Mouse (Mus musculus): ENCODE results near the gene Mapk6.

The Mapk6 gene

DNA sequence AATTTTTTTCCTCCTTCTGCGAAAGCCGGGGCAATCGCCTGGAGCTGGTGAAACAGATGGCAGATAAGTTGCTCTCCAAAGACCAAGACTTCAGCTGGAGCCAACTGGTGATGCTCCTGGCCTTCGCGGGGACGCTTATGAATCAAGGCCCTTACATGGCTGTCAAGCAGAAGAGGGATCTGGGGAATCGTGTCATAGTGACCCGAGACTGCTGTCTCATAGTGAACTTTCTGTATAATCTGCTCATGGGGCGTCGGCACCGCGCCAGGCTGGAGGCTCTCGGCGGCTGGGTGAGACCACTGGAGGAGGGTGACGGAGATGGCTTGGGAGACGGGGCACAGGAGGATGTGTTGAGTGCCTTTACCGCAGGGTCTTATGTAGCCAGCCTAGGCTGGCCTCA is 61.7 kb downstream of the Mapk6 start:
- in situ Hi-C loops (cut with MboI; ENCODE audit: low pct_unique_long_range_greater_than_20kb in 1 of 2, low sequenced_read_pairs in 2 of 2, unreplicated experiment in 1 of 2): no loop called here

DNA sequence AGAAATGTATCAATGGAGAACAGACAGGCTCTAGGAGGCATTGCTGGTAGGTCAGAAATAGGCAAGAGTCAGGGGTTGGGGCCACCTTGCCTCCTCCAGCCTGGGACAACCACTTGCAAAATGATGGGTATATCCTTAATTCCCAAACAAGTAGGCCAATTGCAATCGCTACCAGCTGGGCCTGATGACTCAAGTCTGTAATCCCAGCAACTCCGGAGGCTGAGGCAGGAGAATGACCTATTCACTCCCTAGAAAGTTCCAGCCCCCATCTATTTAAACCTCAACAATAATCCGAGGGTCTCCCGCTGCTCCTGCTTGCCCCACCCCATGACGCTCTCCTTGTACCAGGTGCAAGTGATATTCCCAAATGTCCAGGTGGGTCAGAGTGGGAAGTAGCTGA is 62.3 kb downstream of the Mapk6 start, which contains the start of gene Bcl2l10:
Gene Bcl2l10, plus strand, starts transcription at position 301 of the 400 bp plus-strand sequence.
- in situ Hi-C loops (cut with MboI; ENCODE audit: low pct_unique_long_range_greater_than_20kb in 1 of 2, low sequenced_read_pairs in 2 of 2, unreplicated experiment in 1 of 2): no loop called here

DNA sequence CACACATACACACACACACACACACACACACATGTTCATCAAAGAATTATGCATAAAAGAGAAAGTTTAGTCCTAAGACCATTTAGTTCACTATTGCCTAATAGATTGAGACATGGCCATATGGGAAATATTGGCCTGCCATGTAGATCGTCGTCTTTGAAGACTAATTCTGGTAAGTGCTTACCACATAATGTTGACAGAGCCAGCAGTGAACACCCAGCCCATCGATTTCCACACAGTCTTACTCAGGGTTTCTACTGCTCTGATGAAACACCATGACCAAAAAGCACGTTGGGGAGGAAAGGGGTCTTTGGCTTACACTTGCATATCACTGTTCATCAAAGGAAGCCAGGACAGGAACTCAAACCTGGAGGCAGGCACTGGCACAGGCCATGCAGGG is 67.4 kb downstream of the Mapk6 start:
- in situ Hi-C loops (cut with MboI; ENCODE audit: low pct_unique_long_range_greater_than_20kb in 1 of 2, low sequenced_read_pairs in 2 of 2, unreplicated experiment in 1 of 2): no loop called here

DNA sequence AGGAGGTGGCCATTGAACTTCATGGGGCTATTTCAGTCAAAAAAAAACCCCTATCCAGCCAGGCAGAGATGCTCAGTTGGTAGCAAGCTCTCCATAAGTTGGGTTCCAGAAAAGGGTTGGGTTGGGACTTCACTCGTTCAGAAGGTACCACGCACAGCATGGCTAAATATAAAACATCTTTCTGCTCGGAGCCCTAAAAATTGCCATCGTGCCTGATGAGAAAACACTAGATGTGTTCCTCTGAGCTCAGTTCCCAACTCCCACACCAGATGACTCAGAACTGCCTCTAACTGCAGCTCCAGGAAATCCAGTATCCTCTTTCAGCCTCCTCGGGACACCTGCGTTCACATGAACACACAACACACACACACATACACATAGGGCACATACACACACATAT is 71.8 kb downstream of the Mapk6 start:
- in situ Hi-C loops (cut with MboI; ENCODE audit: low pct_unique_long_range_greater_than_20kb in 1 of 2, low sequenced_read_pairs in 2 of 2, unreplicated experiment in 1 of 2): no loop called here

DNA sequence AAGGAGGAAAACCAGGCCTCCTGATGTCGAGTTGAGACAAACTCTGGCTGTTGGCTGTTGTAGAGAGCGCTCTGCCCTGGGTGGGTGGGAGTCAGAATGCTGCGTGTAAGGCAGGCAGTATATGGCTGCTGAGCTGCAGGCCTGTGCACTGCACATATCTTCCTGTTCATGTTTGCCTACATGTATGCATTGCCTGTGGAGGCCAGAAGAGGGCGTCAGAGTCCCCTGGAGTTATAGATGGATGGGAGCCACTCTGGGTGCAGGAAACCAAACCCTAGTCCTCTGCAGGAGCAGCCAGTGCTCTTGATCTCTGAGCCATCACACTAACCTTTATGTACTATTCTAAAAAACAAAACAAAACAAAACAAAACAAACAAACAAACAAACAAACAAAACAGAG is 75.4 kb downstream of the Mapk6 start:
- in situ Hi-C loops (cut with MboI; ENCODE audit: low pct_unique_long_range_greater_than_20kb in 1 of 2, low sequenced_read_pairs in 2 of 2, unreplicated experiment in 1 of 2): no loop called here

DNA sequence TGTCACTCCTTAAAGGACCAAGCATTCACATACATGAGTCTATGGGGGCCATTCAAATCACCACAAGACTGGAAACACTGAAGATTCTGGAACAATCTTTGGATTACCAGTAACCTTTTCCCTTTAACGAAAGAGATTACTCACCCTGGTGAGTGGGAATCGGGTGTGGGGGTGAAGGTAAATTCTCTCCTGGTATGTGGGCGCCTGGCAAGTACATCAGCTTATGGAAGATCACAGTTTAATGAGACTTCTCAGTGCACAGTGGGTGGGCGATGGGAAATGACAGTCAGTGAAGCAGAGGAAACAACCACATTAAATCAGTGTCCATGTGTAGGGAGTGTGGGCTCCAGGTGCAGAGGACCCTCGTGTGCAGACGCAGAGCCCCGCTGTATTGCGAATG is 79.0 kb downstream of the Mapk6 start:
- in situ Hi-C loops (cut with MboI; ENCODE audit: low pct_unique_long_range_greater_than_20kb in 1 of 2, low sequenced_read_pairs in 2 of 2, unreplicated experiment in 1 of 2): no loop called here

DNA sequence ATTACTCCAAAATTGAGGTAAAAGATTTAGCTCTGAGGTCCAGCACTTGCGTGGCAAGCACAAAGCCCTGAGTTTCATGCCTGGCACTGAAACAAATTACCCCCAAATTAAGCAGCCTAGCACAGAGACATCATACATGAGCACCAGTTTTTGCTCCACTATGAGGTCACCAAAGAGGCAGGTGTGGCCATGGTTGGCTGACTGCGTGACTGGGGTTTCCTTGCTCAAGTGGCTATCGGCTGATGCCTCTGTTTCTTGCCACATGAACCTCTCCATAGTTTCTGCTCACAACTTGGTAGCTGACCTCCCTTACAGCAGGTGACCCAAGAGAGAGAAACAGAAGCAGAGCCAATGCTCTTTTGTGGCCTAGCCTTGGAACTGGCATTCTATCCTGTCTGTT is 81.8 kb downstream of the Mapk6 start:
- in situ Hi-C loops (cut with MboI; ENCODE audit: low pct_unique_long_range_greater_than_20kb in 1 of 2, low sequenced_read_pairs in 2 of 2, unreplicated experiment in 1 of 2): no loop called here

DNA sequence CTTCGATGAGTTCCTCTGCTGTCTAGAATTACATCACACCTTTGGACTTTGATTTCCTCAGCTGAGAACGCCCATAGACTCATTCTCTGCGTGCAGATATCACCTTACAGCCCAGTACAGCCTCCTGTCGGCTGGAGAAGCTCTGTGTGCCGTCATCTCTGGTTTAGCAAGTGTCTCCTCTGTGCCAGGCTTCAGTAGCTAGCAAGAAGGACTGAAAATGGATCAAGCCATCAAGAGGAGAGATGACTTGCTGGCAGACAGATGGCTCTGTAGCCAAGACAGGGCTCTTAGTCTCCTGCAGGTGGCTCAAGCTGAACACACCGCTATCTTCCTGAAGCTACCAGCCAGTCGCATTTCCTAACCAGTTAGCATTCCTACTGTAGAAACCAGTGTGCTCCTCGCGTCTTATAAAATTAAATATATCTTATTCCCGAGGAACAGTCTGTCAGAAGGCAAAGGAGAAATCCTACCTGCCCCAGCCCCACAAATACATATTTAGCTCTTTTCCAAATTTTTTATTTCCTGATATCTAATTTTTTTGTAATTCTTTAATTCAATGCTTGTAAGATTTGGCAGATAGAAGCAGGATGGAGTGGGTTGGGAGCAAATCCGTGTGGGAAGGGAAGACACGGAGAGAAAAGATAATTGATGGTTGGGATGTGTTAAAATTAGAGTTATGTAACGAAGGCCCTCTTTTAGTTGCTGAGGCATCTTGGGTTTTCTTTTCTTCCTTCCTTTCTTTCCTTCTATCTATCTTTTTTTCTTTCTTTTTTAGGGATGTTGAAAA is 87.5 kb downstream of the Mapk6 start:
- in situ Hi-C loops (cut with MboI; ENCODE audit: low pct_unique_long_range_greater_than_20kb in 1 of 2, low sequenced_read_pairs in 2 of 2, unreplicated experiment in 1 of 2): no loop called here

DNA sequence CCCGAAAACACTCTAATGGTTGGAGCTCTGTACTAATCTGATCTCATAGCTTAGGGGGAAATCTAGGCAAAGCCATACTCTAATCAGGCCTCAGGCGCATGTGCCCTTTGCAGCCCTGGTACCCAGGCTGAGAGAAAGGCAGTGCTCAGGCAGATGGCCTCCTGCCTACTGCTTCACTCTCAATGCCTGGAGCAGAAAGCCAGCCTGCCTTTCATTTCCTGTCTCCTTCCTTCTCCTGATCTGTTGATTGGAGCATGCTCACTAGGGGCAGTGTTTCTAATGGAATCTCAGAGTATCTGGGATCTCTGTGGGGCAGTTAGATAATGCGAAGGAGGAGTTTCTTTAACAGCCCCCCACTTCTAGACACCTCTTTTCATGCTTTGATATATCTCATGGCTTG is 90.4 kb downstream of the Mapk6 start:
- in situ Hi-C loops (cut with MboI; ENCODE audit: low pct_unique_long_range_greater_than_20kb in 1 of 2, low sequenced_read_pairs in 2 of 2, unreplicated experiment in 1 of 2): no loop called here
